Mouse (Mus musculus): ENCODE data around the gene Gm21477.
"Not testable (repeated sequence)": the region's sequence is repeated elsewhere in the genome, so short reads cannot be mapped to it uniquely, and the experiment has no call there.

Gm21477 gene

GRCm38 (mm10) chrY:87116521-87116920 is at the start of gene Gm21477:
Gene Gm21477, plus strand, starts transcription at chrY:87116821.
- DNase-seq (ENCODE audit: low read depth, low spot score), result not testable (repeated sequence)
